Mouse (Mus musculus) spleen, adult 2 months (tissue): ENCODE data around the gene Pdzph1.

Experiments
- CTCF ChIP-seq: fragments of 200-500 bp; IDR thresholded peaks from 2 replicates; pipeline ENCODE4 v1.5.1; 2011; ENCODE audit warnings: mild to moderate bottlenecking, inconsistent platforms; ENCODE audit not compliant: insufficient read depth, insufficient read length, insufficient replicate concordance; ENCODE audit errors: extremely low read depth
- POLR2A ChIP-seq: fragments of 200-500 bp; IDR thresholded peaks from 2 replicates; pipeline ENCODE4 v1.6.1; 2011; ENCODE audit warnings: low read depth, low read length, inconsistent platforms

DNA sequence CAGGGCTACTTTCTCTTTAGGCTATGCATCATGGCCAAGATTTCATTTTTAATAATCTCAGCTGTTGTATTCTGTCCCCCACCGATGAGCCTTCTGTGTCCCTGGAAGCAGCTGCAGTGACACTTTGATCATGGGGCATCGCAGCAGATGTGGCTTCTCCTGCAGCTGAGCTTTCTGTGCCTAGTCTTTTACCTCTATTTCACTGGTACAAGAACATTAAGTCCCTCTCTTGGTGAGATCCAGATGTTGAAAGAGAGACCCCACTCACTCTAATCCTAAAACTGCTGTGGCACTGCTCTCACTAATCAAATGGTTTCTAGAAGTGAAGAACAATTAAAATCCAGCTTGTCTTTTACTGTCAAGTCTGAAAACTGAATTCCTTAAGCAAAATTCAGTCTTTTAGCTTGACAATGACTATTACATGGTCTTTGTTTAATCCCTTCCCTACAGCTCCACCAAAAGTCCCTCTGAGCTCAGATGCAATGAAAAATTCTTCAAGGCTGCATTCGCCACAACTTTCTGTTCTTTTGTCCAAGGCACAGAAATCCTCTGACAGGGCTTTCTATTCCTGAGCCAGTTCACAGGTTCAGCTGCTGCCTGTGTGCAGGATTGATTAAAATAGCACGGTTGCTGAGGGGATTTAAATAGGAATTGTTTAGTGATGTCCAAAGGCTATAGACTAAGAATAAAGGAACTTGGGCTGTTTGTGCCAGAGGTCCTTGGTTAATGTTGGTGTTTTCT, 101.1 kb downstream of the Pdzph1 start:
- TF ChIP-seq POLR2A, result no peak
- TF ChIP-seq CTCF, result no peak
